ENCODE assay signal across 8 mouse cellular contexts in the genomic region with DNA sequence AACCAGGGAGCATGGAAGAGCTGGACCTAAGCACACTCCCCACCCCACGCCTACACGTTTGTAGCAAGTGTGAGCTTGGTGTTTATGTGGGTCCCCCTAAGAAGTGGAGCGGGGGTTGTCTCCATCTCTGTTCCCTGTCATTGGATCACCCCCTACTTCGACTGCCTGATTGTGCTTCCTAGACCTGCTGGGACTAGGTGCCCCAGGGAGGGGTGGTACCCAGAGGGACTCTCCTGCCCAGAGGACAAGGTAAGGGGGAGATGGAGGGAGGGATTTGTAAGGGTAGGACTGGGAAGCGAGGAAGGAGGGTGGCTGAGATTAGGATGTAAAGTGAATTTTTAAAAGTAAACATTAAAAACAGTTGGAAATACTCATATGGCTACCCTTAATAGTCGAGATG. TPM values are rescaled to one million over a fixed set of nuclear protein-coding genes. Genes with fewer than 3 reads are reported as not detected.
DNase-seq lines count a peak whose midpoint lies in the region; ATAC-seq and TF ChIP-seq lines count a peak whose summit lies in the region.

No protein-coding gene starts in this region.

- no peaks in the 10 kb centered on the region for H3K9me3 ChIP-seq in intestine, embryonic 15.5 days
- no peaks in the 10 kb centered on the region for H3K9me3 ChIP-seq in neural tube, embryonic 11.5 days (ENCODE audit: control insufficient read depth, low read length)

- no peak for DNase-seq in layer of hippocampus, adult 2 months (ENCODE audit: low spot score in 2 of 2)
- DNase-seq in layer of hippocampus, adult 9-11 months = no peak
- no peak for DNase-seq in neural tube, embryonic 11.5 days (ENCODE audit: low spot score)
- no peak for DNase-seq in frontal cortex, postnatal 36 days (ENCODE audit: low spot score in 2 of 2)
- DNase-seq in left cerebral cortex, postnatal 10 days (ENCODE audit: extremely low spot score in 1 of 2, low spot score in 2 of 2) = no peak
- no peak for DNase-seq in cerebellum, postnatal 36 days

- no peak overlapping the region; the same call in 1 of the 2 replicates for H3K27ac ChIP-seq in layer of hippocampus, adult 2 months
- no peak overlapping the region for H3K27ac ChIP-seq in embryonic fibroblast, embryonic 13.5 days (ENCODE audit: insufficient read depth, low read length)
- H3K27ac ChIP-seq in intestine, embryonic 15.5 days = no peak overlapping the region
- no peak overlapping the region for H3K27ac ChIP-seq in neural tube, embryonic 11.5 days (ENCODE audit: low read depth, low read length)

- peaks cover 14% of the 10 kb centered on the region for H3K36me3 ChIP-seq in intestine, embryonic 15.5 days
- H3K36me3 ChIP-seq in neural tube, embryonic 11.5 days (ENCODE audit: control insufficient read depth, insufficient read depth, low read length) = peaks cover 10% of the 10 kb centered on the region

- H3K27me3 ChIP-seq in intestine, embryonic 15.5 days (replicated peaks) = no peaks in the 10 kb centered on the region
- no peaks in the 10 kb centered on the region for H3K27me3 ChIP-seq in neural tube, embryonic 11.5 days (ENCODE audit: control insufficient read depth, insufficient read depth, low read length)

- 0 out of 2 replicates have a peak, but pooled peaks cover 2% of the 10 kb centered on the region for H3K4me1 ChIP-seq in embryonic fibroblast, embryonic 13.5 days (ENCODE audit: control insufficient read depth, insufficient read depth, low read length)
- peaks cover 15% of the 10 kb centered on the region for H3K4me1 ChIP-seq in intestine, embryonic 15.5 days (replicated peaks)
- H3K4me1 ChIP-seq in neural tube, embryonic 11.5 days (ENCODE audit: control insufficient read depth, insufficient read depth, low read length) = peaks cover 7% of the 10 kb centered on the region

- no peak for ATAC-seq in intestine, embryonic 15.5 days
- ATAC-seq in neural tube, embryonic 11.5 days (ENCODE audit: insufficient read depth, low FRiP score, low TSS enrichment) = no peak

- 12% methylated on average over 6 of the region's 6 CpGs for WGBS in intestine, embryonic 15.5 days
- WGBS in neural tube, embryonic 11.5 days = 22% methylated on average over 6 of the region's 6 CpGs

- TF ChIP-seq CTCF in layer of hippocampus, adult 2 months (conservative IDR thresholded peaks at IDR 0.05) = no peak
- TF ChIP-seq CTCF in embryonic fibroblast, embryonic 13.5 days (IDR thresholded peaks at IDR 0.05; ENCODE audit: borderline replicate concordance, insufficient read depth, low read length) = no peak

- no peak for TF ChIP-seq POLR2A in embryonic fibroblast, embryonic 13.5 days (IDR thresholded peaks at IDR 0.05; ENCODE audit: low read depth, low read length)

- intact Hi-C loops in left cerebral cortex, postnatal 10 days (cut with DNase I) = no loop called here

- H3K4me3 ChIP-seq in layer of hippocampus, adult 2 months = peak overlapping the region; percentile 83
- peak overlapping the region; percentile 71 for H3K4me3 ChIP-seq in embryonic fibroblast, embryonic 13.5 days (ENCODE audit: insufficient read depth, low read length)
- H3K4me3 ChIP-seq in intestine, embryonic 15.5 days (replicated peaks) = peak overlapping the region; percentile 62
- H3K4me3 ChIP-seq in neural tube, embryonic 11.5 days (ENCODE audit: low read depth, low read length) = peak overlapping the region; percentile 66

- peak overlapping the region; percentile 74 for H3K4me2 ChIP-seq in intestine, embryonic 15.5 days (replicated peaks)
- H3K4me2 ChIP-seq in neural tube, embryonic 11.5 days (ENCODE audit: low read depth) = peak overlapping the region; percentile 70

- H3K9ac ChIP-seq in intestine, embryonic 15.5 days = peak overlapping the region; percentile 55
- H3K9ac ChIP-seq in neural tube, embryonic 11.5 days (ENCODE audit: low read length) = peak overlapping the region; percentile 80

RNA-seq across cellular contexts. Expression of gene Gm26920, which starts 0.8 kb away (rescaled TPM):
- total RNA-seq in layer of hippocampus, adult 2 months (2021) = not detected
- 2.3 and 2.7 TPM in 2 replicates for polyA plus RNA-seq in embryonic fibroblast, embryonic 13.5 days (2011; ENCODE audit: insufficient read length, low read depth, missing spikeins)
- polyA plus RNA-seq in intestine, embryonic 15.5 days (2015; fragmentation: Nextera tagmentation; extraction: Ambion mirVana) = 1.2 and 1.5 TPM in 2 replicates
- polyA plus RNA-seq in neural tube, embryonic 11.5 days (2014; fragmentation: Nextera tagmentation; extraction: Ambion mirVana) = 0.80 and 1.7 TPM in 2 replicates
- total RNA-seq in left cerebral cortex, postnatal 10 days (2021) = under 1 TPM in 1 of 2 experiments, not detected in 1; 0.73 TPM

RNA-seq across cellular contexts. Expression of gene Zfp566, which starts 0.9 kb away (rescaled TPM):
- total RNA-seq in layer of hippocampus, adult 2 months (2021) = 1 to 10 TPM; 4.3 to 8.2 TPM
- 2.7 and 4.8 TPM in 2 replicates for polyA plus RNA-seq in embryonic fibroblast, embryonic 13.5 days (2011; ENCODE audit: insufficient read length, low read depth, missing spikeins)
- polyA plus RNA-seq in intestine, embryonic 15.5 days (2015; fragmentation: Nextera tagmentation; extraction: Ambion mirVana) = 6.0 and 6.1 TPM in 2 replicates
- polyA plus RNA-seq in neural tube, embryonic 11.5 days (2014; fragmentation: Nextera tagmentation; extraction: Ambion mirVana) = 15.3 and 16.4 TPM in 2 replicates
- total RNA-seq in left cerebral cortex, postnatal 10 days (2021) = 1 to 10 TPM; 5.5 to 8.3 TPM

RNA-seq across cellular contexts. Expression of gene Zfp260, which starts 5.2 kb away (rescaled TPM):
- 10 to 100 TPM; 73.1 to 75.5 TPM for total RNA-seq in layer of hippocampus, adult 2 months (2021)
- 95.0 and 119 TPM in 2 replicates for polyA plus RNA-seq in embryonic fibroblast, embryonic 13.5 days (2011; ENCODE audit: insufficient read length, low read depth, missing spikeins)
- polyA plus RNA-seq in intestine, embryonic 15.5 days (2015; fragmentation: Nextera tagmentation; extraction: Ambion mirVana) = 71.0 and 82.3 TPM in 2 replicates
- 136 and 140 TPM in 2 replicates for polyA plus RNA-seq in neural tube, embryonic 11.5 days (2014; fragmentation: Nextera tagmentation; extraction: Ambion mirVana)
- total RNA-seq in left cerebral cortex, postnatal 10 days (2021) = 10 to 100 TPM; 53.8 to 57.4 TPM

RNA-seq across cellular contexts. Expression of gene Zfp82, which starts 16.7 kb away (rescaled TPM):
- total RNA-seq in layer of hippocampus, adult 2 months (2021) = 1 to 10 TPM; 4.9 to 5.4 TPM
- 1.8 and 2.8 TPM in 2 replicates for polyA plus RNA-seq in embryonic fibroblast, embryonic 13.5 days (2011; ENCODE audit: insufficient read length, low read depth, missing spikeins)
- 3.9 and 4.5 TPM in 2 replicates for polyA plus RNA-seq in intestine, embryonic 15.5 days (2015; fragmentation: Nextera tagmentation; extraction: Ambion mirVana)
- polyA plus RNA-seq in neural tube, embryonic 11.5 days (2014; fragmentation: Nextera tagmentation; extraction: Ambion mirVana) = 8.3 and 9.9 TPM in 2 replicates
- 1 to 10 TPM; 4.6 to 4.7 TPM for total RNA-seq in left cerebral cortex, postnatal 10 days (2021)

RNA-seq across cellular contexts. Expression of gene Zfp382, which starts 32.3 kb away (rescaled TPM):
- 10 to 100 TPM; 30.1 to 37.5 TPM for total RNA-seq in layer of hippocampus, adult 2 months (2021)
- 8.4 and 9.4 TPM in 2 replicates for polyA plus RNA-seq in embryonic fibroblast, embryonic 13.5 days (2011; ENCODE audit: insufficient read length, low read depth, missing spikeins)
- polyA plus RNA-seq in intestine, embryonic 15.5 days (2015; fragmentation: Nextera tagmentation; extraction: Ambion mirVana) = 6.7 and 8.3 TPM in 2 replicates
- polyA plus RNA-seq in neural tube, embryonic 11.5 days (2014; fragmentation: Nextera tagmentation; extraction: Ambion mirVana) = 7.4 and 10.5 TPM in 2 replicates
- 10 to 100 TPM; 30.6 to 34.5 TPM for total RNA-seq in left cerebral cortex, postnatal 10 days (2021)
